Mouse (Mus musculus): Measurements from ENCODE around the gene Kdm6a.

DNA sequence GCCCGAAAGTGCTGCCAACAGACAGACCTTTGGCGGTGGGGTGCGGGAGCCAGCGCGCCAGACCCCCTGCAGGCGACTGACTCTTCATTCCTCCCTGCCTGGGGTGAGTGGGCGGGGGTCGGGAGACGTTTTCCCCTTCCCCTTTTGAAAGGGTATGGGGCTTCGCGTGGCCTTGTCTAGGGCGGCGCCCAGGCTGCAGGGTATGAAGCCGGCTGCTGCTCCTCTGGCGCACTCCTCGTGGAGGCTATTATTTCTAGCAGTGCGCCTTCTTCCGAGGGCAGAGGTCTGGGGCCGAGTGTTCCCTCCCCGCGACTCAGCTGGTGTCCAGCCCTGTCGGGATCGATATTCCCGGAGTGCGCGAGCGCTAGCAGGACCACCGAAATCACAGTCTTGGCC lies 581 bp upstream of the Kdm6a start:
- TF ChIP-seq CTCF (IDR thresholded peaks at IDR 0.05; ENCODE audit: insufficient read depth, low read length): no peak
- TF ChIP-seq POLR2A (IDR thresholded peaks at IDR 0.05; ENCODE audit: borderline replicate concordance, extremely low read depth, low read depth, low read length): no peak

All from lung, adult 2 months (tissue).